Mouse (Mus musculus) forebrain, embryonic 14.5 days (tissue): ENCODE measurements around the gene Rasgef1b. TPM values are rescaled to one million over a fixed set of nuclear protein-coding genes. Genes with fewer than 3 reads are reported as not detected.

Experiments used
- ATAC-seq: fragments of 200-750 bp; cut with Nextera tagmentation; 2 replicates; pipeline ENCODE4 v1.8.0; 2017; ENCODE audit warnings: mild to moderate bottlenecking, moderate library complexity
- DNase-seq: peaks from one replicate; pipeline ENCODE4 v3.0.0-alpha.2; 2015; ENCODE audit warnings: low spot score
- H3K27ac ChIP-seq: fragments of 300-500 bp; sonication (generic); 2 replicates; pipeline ENCODE4 v1.5.1; 2014; ENCODE audit warnings: low read depth, mild to moderate bottlenecking, control low read depth, low read length, moderate library complexity
- H3K27me3 ChIP-seq: fragments of 300-500 bp; sonication (generic); replicated peaks from 2 replicates; pipeline ENCODE4 v1.6.1; 2014; ENCODE audit warnings: low read length, control low read depth, mixed read lengths; ENCODE audit not compliant: control insufficient read depth, insufficient read depth
- H3K36me3 ChIP-seq: fragments of 300-500 bp; sonication (generic); 2 replicates; pipeline ENCODE4 v1.6.1; 2014; ENCODE audit warnings: low read length, control low read depth; ENCODE audit not compliant: control insufficient read depth, insufficient read depth
- H3K4me1 ChIP-seq: fragments of 300-500 bp; sonication (generic); 2 replicates; pipeline ENCODE4 v1.6.1; 2014; ENCODE audit warnings: antibody characterized with exemption, low read length, control low read depth; ENCODE audit not compliant: control insufficient read depth, insufficient read depth
- H3K4me2 ChIP-seq: fragments of 300-500 bp; sonication (generic); 2 replicates; pipeline ENCODE4 v1.6.1; 2014; ENCODE audit warnings: mild to moderate bottlenecking, control low read depth, low read length
- H3K4me3 ChIP-seq: fragments of 300-500 bp; sonication (generic); 2 replicates; pipeline ENCODE4 v1.5.1; 2014; ENCODE audit warnings: low read depth, low read length, control low read depth
- H3K9ac ChIP-seq: fragments of 300-500 bp; sonication (generic); 2 replicates; pipeline ENCODE4 v1.6.1; 2014; ENCODE audit warnings: mild to moderate bottlenecking, low read length, control low read depth, moderate library complexity
- H3K9me3 ChIP-seq: fragments of 300-500 bp; sonication (generic); replicated peaks from 2 replicates; pipeline ENCODE4 v1.6.1; 2016; ENCODE audit warnings: low read length, control low read depth, mixed read lengths; ENCODE audit not compliant: control insufficient read depth
- WGBS: fragments of 180-500 bp; shearing (Covaris S2); extraction: QIAGEN DNeasy Blood & Tissue Kit; methylation state at CpG from one replicate; pipeline ENCODE4 v1.1.7; 2014; 5-methylcytosine and 5-hydroxymethylcytosine counted together
- polyA plus RNA-seq: library from polyadenylated mRNA; unstranded; fragments of >200 nt; fragmentation: Nextera tagmentation; extraction: Ambion mirVana; gene quantifications from 2 replicates; pipeline ENCODE4 v1.2.1, GENCODE M21; 2014

Gene Rasgef1b
- polyA plus RNA-seq, 1 experiment from 2014 or later, result 97.5 TPM

DNA sequence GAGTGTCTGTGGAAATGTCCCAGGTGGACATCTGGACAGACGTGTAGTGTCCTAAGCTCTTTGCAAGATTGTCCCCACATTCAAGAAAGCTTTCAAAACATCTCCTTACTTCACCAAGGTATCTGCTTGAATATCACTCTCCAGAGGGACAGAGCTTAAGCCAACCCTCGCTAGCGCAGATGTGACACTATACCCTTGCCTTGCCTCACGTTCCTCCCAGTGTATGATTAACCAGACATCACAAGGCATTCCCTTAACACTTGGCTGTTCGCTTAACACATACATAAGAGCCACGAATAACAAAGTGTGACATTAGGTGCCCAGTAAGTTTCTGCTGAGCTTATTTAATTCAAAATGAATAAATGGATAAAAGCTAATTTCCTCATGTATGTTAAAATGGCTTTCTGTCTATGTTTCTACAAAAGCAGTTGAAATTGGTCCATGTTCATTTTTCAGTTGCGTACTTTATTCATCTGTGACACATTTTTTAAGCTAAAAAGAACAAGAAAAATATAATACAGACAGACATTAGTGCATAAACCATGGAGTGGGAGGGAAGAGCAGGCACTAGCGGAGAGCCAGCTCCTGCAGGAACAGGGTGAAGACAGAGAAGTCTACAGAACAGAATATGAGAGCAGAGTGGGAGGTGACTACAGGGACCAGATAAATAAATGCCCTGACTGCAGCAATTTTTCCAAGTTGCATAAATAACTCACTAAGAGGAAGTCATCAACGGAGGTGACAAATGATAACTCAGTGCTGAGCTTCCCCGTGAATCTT, 126.4 kb downstream of the Rasgef1b start:
- Histone ChIP-seq H3K9ac (no peak overlapping the region), H3K36me3 (no peaks in the 10 kb centered on the region), H3K9me3 (no peaks in the 10 kb centered on the region), H3K27me3 (no peaks in the 10 kb centered on the region), H3K4me1 (peaks cover 11% of the 10 kb centered on the region; the same call in 1 of the 2 replicates), H3K4me3 (no peak overlapping the region), H3K4me2 (no peak overlapping the region), H3K27ac (no peak overlapping the region)
- WGBS, result 85% methylated on average over 10 of the region's 10 CpGs
- ATAC-seq (no peak), DNase-seq (no peak)

DNA sequence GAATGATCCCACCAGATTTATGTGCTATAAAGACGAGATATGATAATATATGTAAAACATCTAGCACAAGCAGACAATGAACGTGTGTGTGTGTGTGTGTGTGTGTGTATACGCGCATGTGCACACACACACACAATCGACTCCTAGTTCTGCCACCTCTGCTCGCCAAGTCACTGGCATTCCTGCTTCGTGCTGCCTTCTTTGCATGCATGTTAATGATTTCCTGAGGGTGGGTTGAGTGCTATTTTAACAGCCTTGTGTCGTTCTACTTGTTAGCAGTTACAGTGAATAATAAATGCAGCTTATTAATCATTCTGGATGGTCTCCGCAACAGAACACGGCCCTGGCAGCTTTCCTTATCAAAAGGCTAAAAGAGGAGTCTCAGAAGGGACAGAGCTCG, 129.5 kb downstream of the Rasgef1b start:
- H3K4me3 ChIP-seq, result no peak overlapping the region
- H3K9ac ChIP-seq, result no peak overlapping the region
- 47% methylated on average over 11 of the region's 11 CpGs for WGBS
- no peak overlapping the region for H3K4me2 ChIP-seq
- H3K4me1 ChIP-seq, result peaks cover 11% of the 10 kb centered on the region; the same call in 1 of the 2 replicates
- H3K9me3 ChIP-seq, result no peaks in the 10 kb centered on the region
- DNase-seq, result peak; percentile 51
- peak overlapping the region; percentile 70; the same call in 1 of the 2 replicates for H3K27ac ChIP-seq
- no peaks in the 10 kb centered on the region for H3K36me3 ChIP-seq
- H3K27me3 ChIP-seq, result no peaks in the 10 kb centered on the region
- peak; percentile 11; the same call in 1 of the 2 replicates for ATAC-seq

DNA sequence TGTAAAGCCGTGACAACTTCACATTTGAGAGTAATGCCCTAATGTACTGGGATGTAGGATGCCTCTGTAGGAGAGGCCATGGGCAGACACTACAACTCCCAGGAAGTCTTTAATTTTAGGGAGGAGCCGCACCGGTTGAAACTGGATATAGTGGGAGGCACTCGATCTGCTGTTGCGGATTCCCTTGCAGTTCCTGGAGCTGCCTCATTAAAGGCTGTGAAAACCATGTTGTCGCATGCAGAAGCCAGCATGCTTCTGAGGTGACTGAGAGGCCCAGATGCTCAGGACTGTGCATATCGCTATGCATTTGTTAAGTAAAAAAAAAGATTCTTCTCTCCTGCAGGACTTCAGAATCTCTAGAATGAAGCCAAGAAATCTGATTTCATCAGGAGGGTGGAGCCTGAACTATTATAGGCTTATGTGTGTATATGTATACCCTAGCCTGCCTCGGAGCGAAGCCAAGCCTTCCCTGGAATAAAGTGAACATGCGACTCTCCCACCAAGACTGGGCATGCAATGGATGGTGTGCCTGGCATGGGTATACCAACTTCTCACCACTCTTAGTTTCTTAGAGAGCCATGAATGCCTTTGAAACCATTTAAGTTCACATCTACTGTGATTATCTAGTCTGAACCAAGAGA, 130.3 kb downstream of the Rasgef1b start:
- Histone ChIP-seq H3K27me3 (no peaks in the 10 kb centered on the region), H3K36me3 (no peaks in the 10 kb centered on the region), H3K4me2 (no peak overlapping the region; the same call in 1 of the 2 replicates), H3K9me3 (peaks cover 4% of the 10 kb centered on the region; the same call in 1 of the 2 replicates), H3K4me1 (peaks cover 11% of the 10 kb centered on the region; the same call in 1 of the 2 replicates), H3K4me3 (no peak overlapping the region), H3K27ac (peak overlapping the region; percentile 70), H3K9ac (no peak overlapping the region)
- ATAC-seq, result peak; percentile 82; the same call in 1 of the 2 replicates
- peak; percentile 76 for DNase-seq
- WGBS, result 57% methylated on average over 10 of the region's 10 CpGs

DNA sequence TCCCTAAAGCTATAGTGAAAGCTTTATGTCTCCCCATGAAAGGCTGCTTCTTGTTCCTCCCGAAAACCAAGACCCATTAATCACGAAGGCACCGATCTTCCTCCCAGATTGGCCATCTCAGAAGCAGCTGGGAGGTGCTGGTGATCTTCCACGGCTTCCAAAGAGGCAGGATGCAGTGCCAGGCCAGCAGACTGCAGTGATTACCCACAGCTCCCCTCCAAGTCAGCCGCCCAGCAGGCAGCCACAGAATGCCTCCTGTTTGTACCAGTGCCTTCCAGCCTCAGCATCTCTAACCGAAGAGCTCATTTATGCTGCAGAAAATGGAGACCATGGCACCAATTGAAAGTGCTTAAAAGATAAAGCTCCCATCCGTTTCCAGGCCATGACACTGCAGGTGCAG, 131.2 kb downstream of the Rasgef1b start:
- DNase-seq, result peak; percentile 66
- no peaks in the 10 kb centered on the region for H3K36me3 ChIP-seq
- H3K4me3 ChIP-seq, result no peak overlapping the region
- WGBS, result 36% methylated on average over 7 of the region's 7 CpGs
- peak overlapping the region; percentile 70; the same call in 1 of the 2 replicates for H3K27ac ChIP-seq
- no peak overlapping the region for H3K4me2 ChIP-seq
- ATAC-seq, result peak; percentile 73
- H3K9ac ChIP-seq, result no peak overlapping the region; the same call in 1 of the 2 replicates
- peaks cover 11% of the 10 kb centered on the region; the same call in 1 of the 2 replicates for H3K4me1 ChIP-seq
- H3K9me3 ChIP-seq, result peaks cover 4% of the 10 kb centered on the region; the same call in 1 of the 2 replicates
- no peaks in the 10 kb centered on the region for H3K27me3 ChIP-seq

DNA sequence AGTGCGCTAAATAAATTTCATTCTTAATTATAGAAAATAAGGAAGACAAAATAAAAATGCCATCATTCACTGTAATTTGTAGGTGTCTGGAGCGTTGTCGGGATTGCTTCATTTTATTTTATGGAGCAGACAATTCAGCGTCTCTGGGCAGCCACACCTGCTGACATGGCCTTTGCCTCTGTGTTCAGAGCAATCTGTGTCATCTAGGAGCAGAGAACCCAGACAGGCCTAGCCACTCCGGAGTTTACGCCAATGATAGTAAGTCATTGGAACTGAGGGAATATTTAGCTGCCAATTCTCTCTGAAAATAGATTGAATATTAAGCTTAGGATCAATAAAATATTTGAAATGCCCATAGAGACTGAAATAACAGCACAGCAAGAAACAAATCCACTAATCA, 137.5 kb downstream of the Rasgef1b start:
- Histone ChIP-seq H3K4me1 (no peaks in the 10 kb centered on the region), H3K27me3 (no peaks in the 10 kb centered on the region), H3K27ac (no peak overlapping the region), H3K4me3 (no peak overlapping the region), H3K9me3 (peaks cover 4% of the 10 kb centered on the region; the same call in 1 of the 2 replicates), H3K36me3 (no peaks in the 10 kb centered on the region), H3K9ac (no peak overlapping the region), H3K4me2 (no peak overlapping the region)
- no peak for DNase-seq
- ATAC-seq, result no peak
- 43% methylated on average over 6 of the region's 6 CpGs for WGBS

DNA sequence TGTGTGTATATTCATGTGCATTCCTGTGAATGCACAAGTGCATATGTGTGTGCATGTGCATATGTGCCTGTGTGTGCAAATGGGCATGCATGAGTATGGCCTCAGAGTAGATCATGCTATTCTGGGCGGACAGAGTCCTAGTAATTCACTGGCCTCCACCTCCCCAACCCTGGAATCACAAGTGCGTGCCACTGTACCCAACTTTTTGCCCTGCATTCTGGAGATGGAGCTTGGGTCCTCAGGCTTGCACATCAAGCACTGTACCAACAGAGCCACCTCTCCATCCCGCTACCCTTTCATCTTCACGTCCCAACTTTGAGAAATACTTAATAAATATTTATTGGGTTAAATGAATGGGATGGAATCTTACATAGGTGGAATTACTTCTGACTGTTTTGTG, 138.3 kb downstream of the Rasgef1b start:
- Histone ChIP-seq H3K27me3 (no peaks in the 10 kb centered on the region), H3K27ac (no peak overlapping the region), H3K4me2 (no peak overlapping the region), H3K4me1 (no peaks in the 10 kb centered on the region), H3K9ac (no peak overlapping the region), H3K9me3 (peaks cover 4% of the 10 kb centered on the region; the same call in 1 of the 2 replicates), H3K4me3 (no peak overlapping the region), H3K36me3 (no peaks in the 10 kb centered on the region)
- 81% methylated on average over 4 of the region's 4 CpGs for WGBS
- DNase-seq, result no peak
- no peak for ATAC-seq

DNA sequence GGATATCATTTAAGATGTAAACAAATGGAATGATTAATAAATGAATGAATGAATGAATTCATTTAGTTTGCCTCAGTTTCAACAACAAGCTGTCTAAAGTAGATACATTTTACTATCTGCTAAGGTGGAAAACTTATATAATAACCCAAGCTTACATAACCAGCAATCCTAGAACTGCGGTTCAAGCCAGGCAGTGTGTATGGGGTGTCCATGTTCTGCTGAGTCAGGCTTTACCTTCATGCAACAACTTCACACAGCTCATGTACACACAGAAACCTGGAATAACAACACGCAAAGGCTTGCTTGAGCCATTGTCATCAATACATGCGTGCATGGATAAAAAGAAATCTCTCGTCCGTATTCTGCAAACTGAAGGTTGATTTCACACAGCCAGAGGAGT, 140.9 kb downstream of the Rasgef1b start:
- H3K36me3 ChIP-seq, result no peaks in the 10 kb centered on the region
- H3K27ac ChIP-seq, result no peak overlapping the region
- H3K9me3 ChIP-seq, result no peaks in the 10 kb centered on the region
- no peak overlapping the region for H3K9ac ChIP-seq
- ATAC-seq, result no peak
- WGBS, result 76% methylated on average over 5 of the region's 5 CpGs
- no peak overlapping the region for H3K4me2 ChIP-seq
- H3K4me1 ChIP-seq, result no peaks in the 10 kb centered on the region; the same call in 1 of the 2 replicates
- no peak for DNase-seq
- no peak overlapping the region for H3K4me3 ChIP-seq
- H3K27me3 ChIP-seq, result no peaks in the 10 kb centered on the region

DNA sequence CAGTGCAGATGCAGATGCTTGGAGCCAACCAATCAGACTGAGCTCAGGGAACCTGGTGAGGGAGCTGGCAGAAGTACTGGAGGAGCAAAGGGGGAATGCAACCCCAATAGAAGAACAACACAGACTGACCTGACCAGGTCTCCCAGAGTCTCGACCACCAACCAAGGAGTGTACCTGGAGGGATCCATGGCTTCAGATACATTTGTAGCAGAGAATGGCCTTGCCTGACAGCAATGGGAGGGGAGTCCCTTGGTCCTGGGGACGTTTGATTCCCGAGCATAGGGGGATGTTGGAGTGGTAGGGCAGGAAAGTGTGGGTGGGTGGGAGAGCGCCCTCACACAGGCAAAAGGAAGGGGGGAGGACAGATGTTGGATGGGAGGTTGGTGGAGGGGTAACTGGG, 141.3 kb downstream of the Rasgef1b start:
- H3K4me3 ChIP-seq, result no peak overlapping the region
- no peak overlapping the region for H3K27ac ChIP-seq
- H3K9ac ChIP-seq, result no peak overlapping the region
- H3K4me2 ChIP-seq, result no peak overlapping the region
- ATAC-seq, result no peak
- DNase-seq, result no peak
- WGBS, result 83% methylated on average over 4 of the region's 4 CpGs
- no peaks in the 10 kb centered on the region for H3K36me3 ChIP-seq
- H3K4me1 ChIP-seq, result no peaks in the 10 kb centered on the region; the same call in 1 of the 2 replicates
- H3K9me3 ChIP-seq, result no peaks in the 10 kb centered on the region
- no peaks in the 10 kb centered on the region for H3K27me3 ChIP-seq

DNA sequence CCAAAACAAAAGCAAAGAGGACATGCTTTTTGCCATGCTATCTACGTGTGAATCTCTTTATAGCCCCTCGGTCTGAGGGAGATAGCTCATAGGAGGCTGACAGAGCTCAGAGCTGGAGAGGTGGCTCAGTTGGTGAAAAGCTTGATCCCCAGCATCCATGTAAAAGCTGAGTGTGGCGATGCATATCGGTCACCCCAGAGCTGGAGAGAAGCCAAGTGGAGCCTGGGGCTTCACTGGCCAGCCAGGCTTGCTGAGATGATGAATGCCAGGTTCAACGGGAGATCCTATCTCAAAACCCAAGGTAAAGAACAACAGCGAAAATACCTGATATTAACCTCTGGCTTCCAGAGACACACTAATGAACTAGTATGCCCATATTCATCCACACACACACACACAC, 142.6 kb downstream of the Rasgef1b start:
- no peaks in the 10 kb centered on the region for H3K27me3 ChIP-seq
- H3K4me1 ChIP-seq, result no peaks in the 10 kb centered on the region; the same call in none of the 2 replicates
- no peak overlapping the region for H3K4me3 ChIP-seq
- H3K9ac ChIP-seq, result no peak overlapping the region
- H3K36me3 ChIP-seq, result no peaks in the 10 kb centered on the region
- no peak overlapping the region for H3K27ac ChIP-seq
- H3K9me3 ChIP-seq, result no peaks in the 10 kb centered on the region
- H3K4me2 ChIP-seq, result no peak overlapping the region
- ATAC-seq (no peak), DNase-seq (no peak)
- 85% methylated on average over 6 of the region's 6 CpGs for WGBS
